ENCODE assay signal across 16 mouse cellular contexts in genomic region chr1:192324223-192324622, GRCm38 (mm10).
DNase-seq lines count a peak whose midpoint lies in the region; ATAC-seq and TF ChIP-seq lines count a peak whose summit lies in the region.
"Had no signal": no experiment of that assay in that cellular context is flagged by ENCODE, and none has a peak within 500 bp of the region (broad histone marks: within the 10 kb centered on the region; RNA-seq: fewer than 3 reads in every experiment).

No protein-coding gene starts in this region.

- no peaks in the 10 kb centered on the region for H3K27me3 ChIP-seq in embryonic facial prominence, embryonic 11.5 days (ENCODE audit: control insufficient read depth, insufficient read depth, low read length)
- no peaks in the 10 kb centered on the region for H3K27me3 ChIP-seq in embryonic facial prominence, embryonic 10.5 days (replicated peaks; ENCODE audit: low read depth, poor library complexity, severe bottlenecking)
- no peaks in the 10 kb centered on the region for H3K27me3 ChIP-seq in kidney, postnatal 0 days (ENCODE audit: insufficient read depth, low read length)
- H3K27me3 ChIP-seq: embryonic facial prominence, embryonic 15.5 days; lung, embryonic 15.5 days; midbrain, embryonic 15.5 days had no signal

- H3K9me3 ChIP-seq in embryonic facial prominence, embryonic 11.5 days (replicated peaks; ENCODE audit: control insufficient read depth, low read length), result no peaks in the 10 kb centered on the region
- 0 out of 2 replicates have a peak, but pooled peaks cover 3% of the 10 kb centered on the region for H3K9me3 ChIP-seq in embryonic facial prominence, embryonic 10.5 days
- no peaks in the 10 kb centered on the region for H3K9me3 ChIP-seq in kidney, postnatal 0 days (replicated peaks; ENCODE audit: low read length)
- H3K9me3 ChIP-seq: embryonic facial prominence, embryonic 15.5 days; forebrain, embryonic 10.5 days; lung, embryonic 15.5 days; midbrain, embryonic 15.5 days had no signal

- peak; percentile 28 for DNase-seq in embryonic facial prominence, embryonic 11.5 days (ENCODE audit: low spot score)
- DNase-seq in embryonic facial prominence, embryonic 10.5 days (ENCODE audit: low spot score), result no peak
- DNase-seq in kidney, postnatal 0 days (ENCODE audit: low spot score), result no peak
- DNase-seq in kidney, adult 18-20 months, result no peak
- peak; percentile 30 for DNase-seq in retina, embryonic 14.5 days (ENCODE audit: low spot score)
- no peak for DNase-seq in retina, postnatal 1 day
- no peak for DNase-seq in frontal cortex, postnatal 25 days (ENCODE audit: low spot score in 2 of 2)
- no peak for DNase-seq in kidney, adult 8-10 months
- DNase-seq: adrenal gland, postnatal 36 days; gastrocnemius, postnatal 36 days; right cerebral cortex, adult 18-20 months had no signal

- TF ChIP-seq CTCF in kidney, postnatal 0 days (IDR thresholded peaks at IDR 0.05; ENCODE audit: low read depth), result peak; percentile 50; the same call in 1 of the 2 replicates

- H3K4me1 ChIP-seq in embryonic facial prominence, embryonic 11.5 days (ENCODE audit: control insufficient read depth, insufficient read depth, low read length), result no peaks in the 10 kb centered on the region
- 0 out of 2 replicates have a peak, but pooled peaks cover 4% of the 10 kb centered on the region for H3K4me1 ChIP-seq in embryonic facial prominence, embryonic 10.5 days
- no peaks in the 10 kb centered on the region for H3K4me1 ChIP-seq in kidney, postnatal 0 days (replicated peaks; ENCODE audit: insufficient read depth, low read length)
- H3K4me1 ChIP-seq: embryonic facial prominence, embryonic 15.5 days; forebrain, embryonic 10.5 days had no signal

- H3K27ac ChIP-seq in embryonic facial prominence, embryonic 11.5 days (replicated peaks; ENCODE audit: low read depth, low read length), result no peak overlapping the region
- no peak overlapping the region for H3K27ac ChIP-seq in embryonic facial prominence, embryonic 10.5 days (replicated peaks)
- no peak overlapping the region for H3K27ac ChIP-seq in kidney, postnatal 0 days
- H3K27ac ChIP-seq: embryonic facial prominence, embryonic 15.5 days; forebrain, embryonic 10.5 days; lung, embryonic 15.5 days; midbrain, embryonic 15.5 days had no signal

- no peak overlapping the region for H3K4me2 ChIP-seq in embryonic facial prominence, embryonic 11.5 days (ENCODE audit: low read depth, low read length)
- no peak overlapping the region for H3K4me2 ChIP-seq in kidney, postnatal 0 days (ENCODE audit: low read length)
- H3K4me2 ChIP-seq: embryonic facial prominence, embryonic 15.5 days; heart, embryonic 11.5 days; lung, embryonic 15.5 days; midbrain, embryonic 15.5 days had no signal

- no peaks in the 10 kb centered on the region for H3K36me3 ChIP-seq in embryonic facial prominence, embryonic 11.5 days (replicated peaks; ENCODE audit: control insufficient read depth, insufficient read depth, low read depth, low read length)
- H3K36me3 ChIP-seq in embryonic facial prominence, embryonic 10.5 days (replicated peaks), result no peaks in the 10 kb centered on the region
- no peaks in the 10 kb centered on the region for H3K36me3 ChIP-seq in kidney, postnatal 0 days (ENCODE audit: insufficient read depth, low read length)
- H3K36me3 ChIP-seq: embryonic facial prominence, embryonic 15.5 days; forebrain, embryonic 10.5 days; lung, embryonic 15.5 days; midbrain, embryonic 15.5 days had no signal

- 56% methylated on average over 3 of the region's 3 CpGs for WGBS in embryonic facial prominence, embryonic 11.5 days
- 56% methylated on average over 3 of the region's 3 CpGs for WGBS in embryonic facial prominence, embryonic 10.5 days
- 42% methylated on average over 3 of the region's 3 CpGs for WGBS in kidney, postnatal 0 days

- no peak for ATAC-seq in embryonic facial prominence, embryonic 11.5 days (replicated peaks; ENCODE audit: insufficient number of reproducible peaks, low FRiP score, low TSS enrichment, low read depth)
- no peak for ATAC-seq in kidney, postnatal 0 days (replicated peaks; ENCODE audit: low FRiP score, low read depth)
- ATAC-seq: midbrain, embryonic 15.5 days had no signal

- H3K4me3 ChIP-seq in embryonic facial prominence, embryonic 11.5 days (ENCODE audit: low read depth, low read length), result no peak overlapping the region
- H3K4me3 ChIP-seq in embryonic facial prominence, embryonic 10.5 days, result no peak overlapping the region
- H3K4me3 ChIP-seq in kidney, postnatal 0 days (replicated peaks; ENCODE audit: low read depth, low read length), result no peak overlapping the region
- H3K4me3 ChIP-seq: embryonic facial prominence, embryonic 15.5 days; forebrain, embryonic 10.5 days; lung, embryonic 15.5 days; midbrain, embryonic 15.5 days had no signal

- no peak overlapping the region for H3K9ac ChIP-seq in embryonic facial prominence, embryonic 11.5 days (replicated peaks; ENCODE audit: low read length)
- no peak overlapping the region for H3K9ac ChIP-seq in kidney, postnatal 0 days (ENCODE audit: low read depth, low read length)
- H3K9ac ChIP-seq: embryonic facial prominence, embryonic 15.5 days; lung, embryonic 15.5 days; midbrain, embryonic 15.5 days had no signal

Comparison
In these comparisons a context has a peak if more than half of its experiments do, and no peak if none do; other contexts are left out.
1. DNase-seq: peak in embryonic facial prominence, embryonic 11.5 days (single experiment) and retina, embryonic 14.5 days (single experiment); none in embryonic facial prominence, embryonic 10.5 days (single experiment), kidney, postnatal 0 days (single experiment), kidney, adult 18-20 months (single experiment), retina, postnatal 1 day (single experiment), frontal cortex, postnatal 25 days (0 of 2) and kidney, adult 8-10 months (0 of 2).